Mouse (Mus musculus): ENCODE data around the gene Spata13.

Spata13 gene

DNA sequence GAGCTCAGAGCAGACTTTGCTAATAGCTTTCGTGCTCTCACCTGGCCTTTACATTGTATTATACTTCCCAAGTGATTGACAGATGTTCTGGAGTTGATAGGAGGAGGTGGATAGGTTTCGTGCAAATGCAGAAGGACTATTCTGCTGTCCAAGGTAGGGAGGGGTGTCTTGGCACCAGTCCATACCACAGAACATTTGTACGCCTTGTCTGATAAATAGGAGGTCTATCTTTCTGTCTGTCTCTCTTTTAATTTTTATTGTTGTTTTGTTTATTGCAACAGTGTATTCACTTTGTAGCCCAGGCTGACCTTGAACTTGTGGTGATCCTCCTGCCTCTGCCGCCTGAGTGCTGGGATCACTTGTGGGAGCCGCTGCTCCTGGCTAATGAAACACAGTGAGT, 163.8 kb downstream of the Spata13 start:
- DNase-seq, result no peak

DNA sequence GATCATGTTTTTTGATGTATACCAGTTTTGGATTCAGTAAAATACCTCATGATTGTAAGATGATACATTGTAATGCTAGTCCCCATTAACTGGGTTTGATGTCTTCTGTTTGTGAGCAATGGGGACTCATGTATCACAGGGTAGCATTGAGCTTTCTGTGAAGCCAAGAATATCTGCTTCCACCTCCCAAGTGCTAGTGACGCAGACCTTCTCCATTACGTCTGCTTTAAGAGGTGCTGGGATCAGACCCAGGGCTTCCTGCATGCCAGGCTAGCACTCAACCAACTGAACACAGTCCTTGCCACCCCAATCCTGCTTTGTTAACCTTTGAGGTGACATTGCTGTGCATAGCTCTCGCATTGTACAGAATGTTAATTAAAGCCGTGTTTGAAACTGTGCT, 164.9 kb downstream of the Spata13 start:
- no peak for DNase-seq

DNA sequence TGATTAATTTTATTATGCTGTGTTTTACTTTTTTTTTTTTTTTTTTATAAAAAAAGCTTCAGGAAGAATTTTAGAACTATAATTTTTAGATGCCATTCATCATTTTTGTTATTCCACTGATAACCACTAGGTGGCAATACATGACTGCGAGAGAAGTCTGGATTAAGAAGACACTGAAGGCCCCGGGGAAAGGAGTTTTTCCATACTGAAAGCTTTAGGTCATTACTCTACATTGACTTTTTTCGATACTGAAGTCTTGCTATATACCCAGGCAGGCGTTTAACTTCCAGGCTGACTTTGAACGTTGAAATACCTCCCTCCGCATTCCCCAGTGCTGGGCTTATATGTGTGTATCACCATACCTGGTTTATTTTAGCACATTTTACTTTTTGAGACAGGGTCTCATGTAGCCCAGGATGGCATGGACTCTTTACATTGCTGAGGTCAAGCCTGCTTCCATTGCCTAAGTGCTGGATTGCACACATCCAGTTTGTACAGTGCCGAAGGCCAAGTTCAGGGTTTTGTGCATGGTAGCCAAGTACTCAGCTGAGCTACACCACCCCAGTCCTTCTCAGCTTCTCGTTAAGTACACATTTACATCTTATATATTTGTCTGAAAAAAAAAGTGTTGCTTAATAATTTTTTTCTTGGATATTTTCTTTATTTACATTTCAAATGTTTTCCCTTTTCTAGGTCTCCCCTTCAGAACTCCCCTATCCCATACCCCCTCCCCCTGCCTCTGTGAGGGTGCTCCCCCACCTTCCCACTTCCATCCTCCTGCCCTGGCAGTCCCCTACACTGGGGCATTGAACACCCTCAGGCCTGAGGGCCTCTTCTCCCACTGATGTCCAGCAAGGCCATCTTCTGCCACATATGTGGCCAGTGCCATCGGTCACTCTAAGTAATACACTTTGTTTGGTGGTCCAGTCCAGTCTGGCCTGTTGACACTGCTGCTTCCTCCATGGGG, 166.2 kb downstream of the Spata13 start:
- DNase-seq, result peak; percentile 29

DNA sequence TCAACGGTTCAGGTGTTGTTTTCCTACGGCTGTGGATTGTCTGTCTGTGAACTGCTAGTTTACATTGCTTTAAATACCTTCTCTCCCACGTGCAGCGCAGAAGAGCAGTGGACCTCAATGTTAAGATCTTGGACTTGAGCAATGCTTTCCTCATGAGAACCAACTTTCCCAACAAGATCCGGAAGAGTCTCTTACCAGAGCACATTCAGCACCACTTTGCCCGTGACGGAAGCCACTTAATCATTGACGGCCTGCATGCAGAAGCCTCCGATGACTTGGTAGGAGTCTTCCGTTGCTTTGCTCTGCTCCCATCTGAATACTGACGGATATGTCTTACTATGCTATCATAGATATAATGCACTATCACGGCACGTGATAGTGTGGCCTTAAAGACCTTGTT, 168.2 kb downstream of the Spata13 start:
- DNase-seq, result no peak

DNA sequence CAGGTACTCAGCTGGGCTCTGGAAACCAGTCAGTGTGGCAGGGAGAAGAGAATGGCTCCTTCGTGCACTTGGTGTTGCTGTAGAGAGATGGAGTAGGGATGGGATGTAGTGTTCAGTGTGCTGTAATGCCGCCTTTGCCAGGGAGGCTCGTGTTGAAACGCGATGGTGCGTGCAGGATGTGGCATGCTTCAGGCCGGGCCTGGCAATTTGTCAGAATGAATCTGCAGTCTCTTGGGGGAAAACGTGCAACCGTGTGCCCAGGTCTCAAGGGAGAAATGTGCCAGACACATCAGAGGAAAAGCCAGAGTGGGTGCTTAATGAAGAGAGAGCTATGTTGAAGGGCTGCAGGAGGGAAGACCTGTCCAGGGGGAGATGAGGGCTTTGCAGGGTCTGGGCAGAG, 171.2 kb downstream of the Spata13 start:
- DNase-seq, result no peak

DNA sequence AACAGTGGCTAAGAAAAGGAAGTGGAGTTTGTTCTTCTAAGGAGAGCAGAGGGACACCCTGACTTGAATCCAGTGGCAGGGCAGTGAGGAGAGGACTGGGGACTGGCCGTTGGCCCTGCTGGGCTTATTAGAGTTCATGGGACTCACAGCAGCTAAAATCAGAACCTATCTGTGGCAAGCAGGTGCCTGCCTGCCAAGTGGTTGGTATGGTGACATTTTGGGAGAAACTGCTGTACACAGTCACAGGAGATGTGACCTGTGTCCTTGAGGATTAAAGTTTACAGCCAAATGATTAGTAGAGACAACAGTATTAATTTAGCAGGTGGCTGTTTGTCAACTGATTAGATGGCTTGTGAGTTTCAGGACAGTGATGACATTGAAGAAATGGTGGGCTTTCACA, 172.1 kb downstream of the Spata13 start:
- no peak for DNase-seq

DNA sequence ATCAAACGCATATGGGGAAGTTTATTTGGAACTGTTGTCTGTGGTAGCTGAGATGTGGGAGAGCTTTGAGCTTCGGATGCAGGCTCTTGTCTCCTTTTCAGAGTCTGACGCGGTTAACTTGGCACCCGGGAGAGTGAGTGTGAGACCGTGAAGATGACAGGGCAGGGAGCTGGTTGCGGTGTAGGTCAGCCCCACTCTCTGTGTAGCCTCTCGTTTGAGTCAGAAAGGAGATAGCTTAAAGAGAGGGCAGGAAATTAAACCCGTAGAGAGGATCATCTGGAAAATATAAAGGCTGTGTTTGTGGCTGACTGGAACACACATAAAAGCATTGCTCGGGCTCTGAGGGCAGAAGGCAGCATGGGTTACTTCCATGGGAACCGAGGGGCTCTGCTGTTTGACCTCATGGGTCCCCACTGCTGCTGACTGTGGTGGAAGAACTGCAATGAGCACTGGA, 173.1 kb downstream of the Spata13 start:
- DNase-seq, result no peak

DNA sequence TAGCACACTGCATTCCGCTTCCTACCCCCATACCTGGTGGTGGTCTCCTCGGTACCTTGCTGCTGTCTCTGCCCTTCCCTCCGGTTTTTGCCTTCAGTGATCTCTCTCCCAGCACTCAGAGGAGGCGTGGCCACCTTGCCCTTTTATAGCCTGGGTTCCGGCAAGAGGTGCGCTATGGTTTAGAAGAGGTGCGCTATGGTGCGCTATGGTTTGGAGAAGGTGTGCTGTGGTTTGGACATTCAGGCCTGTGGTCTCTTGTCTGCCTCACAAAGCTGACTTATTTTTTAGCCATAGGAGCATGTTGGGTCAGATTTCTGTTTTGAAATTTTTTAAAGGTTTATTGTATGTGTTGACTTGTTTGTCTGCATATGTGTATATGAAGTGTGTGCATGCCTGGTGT, 176.1 kb downstream of the Spata13 start:
- DNase-seq, result no peak

DNA sequence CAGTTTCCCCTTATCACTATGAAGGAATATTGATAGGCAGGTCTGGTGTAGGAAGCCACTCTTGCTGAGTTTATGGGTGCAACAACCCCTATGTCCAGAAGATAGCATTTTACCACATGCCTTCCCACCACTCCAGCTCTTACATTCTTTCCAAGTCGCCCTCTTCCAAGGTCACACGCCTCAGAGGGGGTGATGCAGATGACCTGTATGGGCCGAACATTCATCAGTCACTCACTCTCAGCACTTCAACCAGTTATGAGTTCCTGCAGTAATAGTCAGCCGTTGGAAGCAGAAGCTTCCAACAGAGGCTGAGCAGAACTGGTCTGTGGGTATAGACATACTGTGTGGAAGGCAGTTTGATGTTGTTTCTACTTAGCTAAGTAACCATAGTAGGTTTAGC, 177.7 kb downstream of the Spata13 start:
- no peak for DNase-seq
